In the genomic region with DNA sequence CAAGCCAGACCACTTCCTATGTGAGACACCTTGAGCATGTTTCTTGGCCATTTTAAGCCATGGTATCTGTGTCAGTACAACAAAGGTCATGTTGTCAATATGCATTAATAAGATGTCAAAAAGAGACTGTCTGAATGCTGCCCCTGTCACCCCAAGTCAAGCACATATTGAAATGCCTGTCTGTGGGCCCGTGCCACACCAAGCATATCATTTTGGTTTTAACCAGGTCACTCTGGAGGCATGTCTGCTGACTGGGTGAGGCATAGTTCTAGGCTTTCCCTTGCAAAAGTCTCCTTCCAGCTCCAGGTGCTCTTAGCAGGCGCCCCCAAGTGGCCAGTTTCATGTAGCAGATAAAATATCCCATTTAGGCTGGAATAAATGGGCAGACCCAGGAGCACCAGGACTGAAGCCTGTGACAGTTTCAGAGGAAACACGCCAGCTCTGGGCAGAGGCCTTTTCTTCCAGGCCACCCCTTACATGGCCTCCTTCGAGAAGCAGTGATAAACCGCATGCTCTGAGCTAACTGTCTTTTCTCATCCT, we compare ENCODE assay signal across 8 mouse cellular contexts. TPM values are rescaled to one million over a fixed set of nuclear protein-coding genes. Genes with fewer than 3 reads are reported as not detected.
DNase-seq lines count a peak whose midpoint lies in the region; ATAC-seq and TF ChIP-seq lines count a peak whose summit lies in the region.

No protein-coding gene starts in this region.

- DNase-seq in adipocyte (ENCODE audit: low spot score), result peak; percentile 18
- DNase-seq in forebrain, embryonic 11.5 days (ENCODE audit: low spot score), result peak; percentile 71
- peak; percentile 81 for DNase-seq in kidney, postnatal 0 days (ENCODE audit: low spot score)
- DNase-seq in limb, embryonic 14.5 days (ENCODE audit: low spot score), result peak; percentile 59
- DNase-seq in right cerebral cortex, postnatal 14 days, result peak; percentile 79
- DNase-seq in thymus, postnatal 25 days, result no peak

- H3K36me3 ChIP-seq in intestine, postnatal 0 days (ENCODE audit: control insufficient read depth, insufficient read depth), result no peaks in the 10 kb centered on the region
- no peaks in the 10 kb centered on the region for H3K36me3 ChIP-seq in intestine, embryonic 16.5 days (ENCODE audit: control insufficient read depth, insufficient read depth, low read length)
- H3K36me3 ChIP-seq in forebrain, embryonic 11.5 days (ENCODE audit: control insufficient read depth, insufficient read depth, low read length), result no peaks in the 10 kb centered on the region
- no peaks in the 10 kb centered on the region for H3K36me3 ChIP-seq in kidney, postnatal 0 days (ENCODE audit: insufficient read depth, low read length)
- peaks cover 44% of the 10 kb centered on the region for H3K36me3 ChIP-seq in limb, embryonic 14.5 days (ENCODE audit: control insufficient read depth, insufficient read depth, low read length)

- H3K27me3 ChIP-seq in intestine, postnatal 0 days (replicated peaks; ENCODE audit: control insufficient read depth, insufficient read depth, low read length), result peaks cover 7% of the 10 kb centered on the region; the same call in 1 of the 2 replicates
- peaks cover 10% of the 10 kb centered on the region for H3K27me3 ChIP-seq in intestine, embryonic 16.5 days (replicated peaks; ENCODE audit: control insufficient read depth, insufficient read depth, low read length)
- no peaks in the 10 kb centered on the region for H3K27me3 ChIP-seq in forebrain, embryonic 11.5 days (ENCODE audit: control insufficient read depth, insufficient read depth, low read length)
- H3K27me3 ChIP-seq in kidney, postnatal 0 days (ENCODE audit: insufficient read depth, low read length), result peaks cover 7% of the 10 kb centered on the region; the same call in 1 of the 2 replicates
- peaks cover 6% of the 10 kb centered on the region; the same call in 1 of the 2 replicates for H3K27me3 ChIP-seq in limb, embryonic 14.5 days (ENCODE audit: control insufficient read depth, insufficient read depth, low read length)

- H3K4me2 ChIP-seq in intestine, postnatal 0 days (replicated peaks; ENCODE audit: low read depth), result no peak overlapping the region
- no peak overlapping the region for H3K4me2 ChIP-seq in intestine, embryonic 16.5 days (ENCODE audit: low read depth, low read length)
- H3K4me2 ChIP-seq in forebrain, embryonic 11.5 days (ENCODE audit: low read depth, low read length, severe bottlenecking), result no peak overlapping the region
- no peak overlapping the region for H3K4me2 ChIP-seq in kidney, postnatal 0 days (ENCODE audit: low read length)
- no peak overlapping the region for H3K4me2 ChIP-seq in limb, embryonic 14.5 days (replicated peaks; ENCODE audit: low read depth, low read length, severe bottlenecking)

- TF ChIP-seq POLR2A in limb, embryonic 14.5 days (IDR thresholded peaks at IDR 0.05; ENCODE audit: borderline replicate concordance, extremely low read depth, insufficient read depth, insufficient read length), result no peak

- no peak overlapping the region for H3K4me3 ChIP-seq in intestine, postnatal 0 days (ENCODE audit: low read depth, low read length)
- H3K4me3 ChIP-seq in intestine, embryonic 16.5 days (ENCODE audit: low read length), result no peak overlapping the region
- no peak overlapping the region for H3K4me3 ChIP-seq in forebrain, embryonic 11.5 days (ENCODE audit: low read depth, low read length)
- H3K4me3 ChIP-seq in kidney, postnatal 0 days (replicated peaks; ENCODE audit: low read depth, low read length), result no peak overlapping the region
- H3K4me3 ChIP-seq in limb, embryonic 14.5 days (replicated peaks; ENCODE audit: low read length), result no peak overlapping the region

- peak; percentile 74 for TF ChIP-seq CTCF in intestine, postnatal 0 days (IDR thresholded peaks at IDR 0.05; ENCODE audit: low read depth)
- TF ChIP-seq CTCF in kidney, postnatal 0 days (IDR thresholded peaks at IDR 0.05; ENCODE audit: low read depth), result peak; percentile 78

- 38% methylated on average over 5 of the region's 5 CpGs for WGBS in intestine, postnatal 0 days
- 39% methylated on average over 5 of the region's 5 CpGs for WGBS in intestine, embryonic 16.5 days
- WGBS in forebrain, embryonic 11.5 days, result 46% methylated on average over 5 of the region's 5 CpGs
- WGBS in kidney, postnatal 0 days, result 44% methylated on average over 5 of the region's 5 CpGs
- WGBS in limb, embryonic 14.5 days, result 38% methylated on average over 5 of the region's 5 CpGs

- H3K9ac ChIP-seq in intestine, postnatal 0 days (ENCODE audit: low read depth, low read length), result no peak overlapping the region
- no peak overlapping the region for H3K9ac ChIP-seq in intestine, embryonic 16.5 days (ENCODE audit: low read depth, low read length)
- no peak overlapping the region for H3K9ac ChIP-seq in forebrain, embryonic 11.5 days (ENCODE audit: low read length)
- no peak overlapping the region for H3K9ac ChIP-seq in kidney, postnatal 0 days (ENCODE audit: low read depth, low read length)
- no peak overlapping the region for H3K9ac ChIP-seq in limb, embryonic 14.5 days (ENCODE audit: low read depth, low read length, severe bottlenecking)

- H3K9me3 ChIP-seq in intestine, postnatal 0 days (ENCODE audit: control insufficient read depth), result no peaks in the 10 kb centered on the region
- H3K9me3 ChIP-seq in intestine, embryonic 16.5 days (ENCODE audit: control insufficient read depth, low read length), result no peaks in the 10 kb centered on the region
- no peaks in the 10 kb centered on the region for H3K9me3 ChIP-seq in forebrain, embryonic 11.5 days (ENCODE audit: control insufficient read depth, low read length)
- H3K9me3 ChIP-seq in kidney, postnatal 0 days (replicated peaks; ENCODE audit: low read length), result no peaks in the 10 kb centered on the region
- H3K9me3 ChIP-seq in limb, embryonic 14.5 days (ENCODE audit: control insufficient read depth, low read length), result no peaks in the 10 kb centered on the region

- H3K4me1 ChIP-seq in intestine, postnatal 0 days (replicated peaks; ENCODE audit: control insufficient read depth, insufficient read depth, low read length), result no peaks in the 10 kb centered on the region
- no peaks in the 10 kb centered on the region for H3K4me1 ChIP-seq in intestine, embryonic 16.5 days (ENCODE audit: control insufficient read depth, insufficient read depth, low read length)
- no peaks in the 10 kb centered on the region for H3K4me1 ChIP-seq in forebrain, embryonic 11.5 days (replicated peaks; ENCODE audit: control insufficient read depth, insufficient read depth, low read length)
- no peaks in the 10 kb centered on the region for H3K4me1 ChIP-seq in kidney, postnatal 0 days (replicated peaks; ENCODE audit: insufficient read depth, low read length)
- H3K4me1 ChIP-seq in limb, embryonic 14.5 days (ENCODE audit: control insufficient read depth, insufficient read depth, low read length), result no peaks in the 10 kb centered on the region

- no peak overlapping the region for H3K27ac ChIP-seq in intestine, postnatal 0 days (ENCODE audit: low read depth, low read length)
- H3K27ac ChIP-seq in intestine, embryonic 16.5 days (ENCODE audit: low read length), result no peak overlapping the region
- H3K27ac ChIP-seq in forebrain, embryonic 11.5 days (ENCODE audit: low read depth, low read length), result no peak overlapping the region
- H3K27ac ChIP-seq in kidney, postnatal 0 days, result no peak overlapping the region
- no peak overlapping the region for H3K27ac ChIP-seq in limb, embryonic 14.5 days (replicated peaks; ENCODE audit: low read depth, low read length)

- ATAC-seq in intestine, postnatal 0 days, result no peak
- ATAC-seq in intestine, embryonic 16.5 days, result no peak
- 0 out of 2 replicates have a peak, but pooled peaks have one; percentile 12 for ATAC-seq in forebrain, embryonic 11.5 days (replicated peaks; ENCODE audit: low FRiP score)
- ATAC-seq in kidney, postnatal 0 days (replicated peaks; ENCODE audit: low FRiP score, low read depth), result no peak; the same call in 1 of the 2 replicates
- no peak for ATAC-seq in limb, embryonic 14.5 days (ENCODE audit: low FRiP score, low read depth)

RNA-seq across cellular contexts. Expression of a gene that starts 7.0 kb away (rescaled TPM):
- not detected in 2 replicates for polyA plus RNA-seq in intestine, postnatal 0 days (2015; fragmentation: Nextera tagmentation; extraction: Ambion mirVana)
- 0.11 and 0.34 TPM in 2 replicates for polyA plus RNA-seq in intestine, embryonic 16.5 days (2015; fragmentation: Nextera tagmentation; extraction: Ambion mirVana)
- not detected in 2 replicates for polyA plus RNA-seq in forebrain, embryonic 11.5 days (2014; fragmentation: Nextera tagmentation; extraction: Ambion mirVana)
- polyA plus RNA-seq in kidney, postnatal 0 days (2015; fragmentation: Nextera tagmentation; extraction: Ambion mirVana), result not detected in 2 replicates
- 0.03 and 0.04 TPM in 2 replicates for polyA plus RNA-seq in limb, embryonic 14.5 days (2012; rRNA removed)
- polyA plus RNA-seq in limb, embryonic 14.5 days (2014; fragmentation: Nextera tagmentation; extraction: Ambion mirVana), result not detected in 2 replicates

RNA-seq across cellular contexts. Expression of a gene that starts 10.5 kb away (rescaled TPM):
- 4.4 TPM in 2 replicates for polyA plus RNA-seq in intestine, postnatal 0 days (2015; fragmentation: Nextera tagmentation; extraction: Ambion mirVana)
- 6.6 and 6.9 TPM in 2 replicates for polyA plus RNA-seq in intestine, embryonic 16.5 days (2015; fragmentation: Nextera tagmentation; extraction: Ambion mirVana)
- 2.4 and 2.8 TPM in 2 replicates for polyA plus RNA-seq in forebrain, embryonic 11.5 days (2014; fragmentation: Nextera tagmentation; extraction: Ambion mirVana)
- 2.6 and 3.1 TPM in 2 replicates for polyA plus RNA-seq in kidney, postnatal 0 days (2015; fragmentation: Nextera tagmentation; extraction: Ambion mirVana)
- polyA plus RNA-seq in limb, embryonic 14.5 days (2012; rRNA removed), result 52.9 and 77.9 TPM in 2 replicates
- polyA plus RNA-seq in limb, embryonic 14.5 days (2014; fragmentation: Nextera tagmentation; extraction: Ambion mirVana), result 38.8 and 49.0 TPM in 2 replicates

RNA-seq across cellular contexts. Expression of a gene that starts 20.0 kb away (rescaled TPM):
- not detected in 2 replicates for polyA plus RNA-seq in intestine, postnatal 0 days (2015; fragmentation: Nextera tagmentation; extraction: Ambion mirVana)
- polyA plus RNA-seq in intestine, embryonic 16.5 days (2015; fragmentation: Nextera tagmentation; extraction: Ambion mirVana), result not detected in 2 replicates
- not detected in 2 replicates for polyA plus RNA-seq in forebrain, embryonic 11.5 days (2014; fragmentation: Nextera tagmentation; extraction: Ambion mirVana)
- not detected in 2 replicates for polyA plus RNA-seq in kidney, postnatal 0 days (2015; fragmentation: Nextera tagmentation; extraction: Ambion mirVana)
- polyA plus RNA-seq in limb, embryonic 14.5 days (2012; rRNA removed), result not detected in 2 replicates
- polyA plus RNA-seq in limb, embryonic 14.5 days (2014; fragmentation: Nextera tagmentation; extraction: Ambion mirVana), result not detected in 2 replicates

RNA-seq across cellular contexts. Expression of a gene that starts 44.7 kb away (rescaled TPM):
- 0.07 and 0.09 TPM in 2 replicates for polyA plus RNA-seq in intestine, postnatal 0 days (2015; fragmentation: Nextera tagmentation; extraction: Ambion mirVana)
- 0.12 TPM in 2 replicates for polyA plus RNA-seq in intestine, embryonic 16.5 days (2015; fragmentation: Nextera tagmentation; extraction: Ambion mirVana)
- 0.08 and 0.09 TPM in 2 replicates for polyA plus RNA-seq in forebrain, embryonic 11.5 days (2014; fragmentation: Nextera tagmentation; extraction: Ambion mirVana)
- polyA plus RNA-seq in kidney, postnatal 0 days (2015; fragmentation: Nextera tagmentation; extraction: Ambion mirVana), result not detected in 2 replicates
- polyA plus RNA-seq in limb, embryonic 14.5 days (2012; rRNA removed), result 0.65 and 0.77 TPM in 2 replicates
- polyA plus RNA-seq in limb, embryonic 14.5 days (2014; fragmentation: Nextera tagmentation; extraction: Ambion mirVana), result 0.21 and 0.30 TPM in 2 replicates
